Mouse (Mus musculus) olfactory bulb, adult 2 months (tissue): ENCODE measurements around the gene Nrde2. TPM values are rescaled to one million over a fixed set of nuclear protein-coding genes. Genes with fewer than 3 reads are reported as not detected.

Experiments
- H3K27ac ChIP-seq: fragments of 200-500 bp; 2 replicates; pipeline ENCODE4 v1.5.1; 2012; ENCODE audit warnings: low read depth, low read length; ENCODE audit not compliant: insufficient read depth
- H3K4me1 ChIP-seq: fragments of 200-500 bp; 2 replicates; pipeline ENCODE4 v1.6.1; 2012; ENCODE audit warnings: low read length; ENCODE audit not compliant: control insufficient read depth, insufficient read depth
- H3K4me3 ChIP-seq: fragments of 200-500 bp; 2 replicates; pipeline ENCODE4 v1.5.1; 2012; ENCODE audit warnings: mild to moderate bottlenecking, low read depth, low read length, moderate library complexity; ENCODE audit not compliant: insufficient read depth
- CTCF ChIP-seq: fragments of 200-500 bp; IDR thresholded peaks from 2 replicates; pipeline ENCODE4 v1.5.1; 2012; ENCODE audit warnings: low read depth, mild to moderate bottlenecking, low read length, moderate library complexity; ENCODE audit not compliant: insufficient read depth
- POLR2A ChIP-seq: fragments of 200-500 bp; IDR thresholded peaks from 2 replicates; pipeline ENCODE4 v1.6.1; 2012; ENCODE audit warnings: mild to moderate bottlenecking, low read depth, low read length, moderate library complexity; ENCODE audit not compliant: insufficient read depth
- WGBS: fragments of 180-500 bp; shearing (Covaris S2); methylation state at CpG from one replicate; pipeline ENCODE4 v1.1.7; 2018; 5-methylcytosine and 5-hydroxymethylcytosine counted together
- polyA plus RNA-seq: library from polyadenylated mRNA; stranded (reverse); fragments of >200 nt; gene quantifications from 2 replicates; pipeline ENCODE4 v1.2.4, GENCODE M21; 2012; ENCODE audit warnings: low replicate concordance; ENCODE audit not compliant: missing spikeins, insufficient read depth, insufficient read length

Nrde2 gene
- polyA plus RNA-seq, 1 experiment = not detected

DNA sequence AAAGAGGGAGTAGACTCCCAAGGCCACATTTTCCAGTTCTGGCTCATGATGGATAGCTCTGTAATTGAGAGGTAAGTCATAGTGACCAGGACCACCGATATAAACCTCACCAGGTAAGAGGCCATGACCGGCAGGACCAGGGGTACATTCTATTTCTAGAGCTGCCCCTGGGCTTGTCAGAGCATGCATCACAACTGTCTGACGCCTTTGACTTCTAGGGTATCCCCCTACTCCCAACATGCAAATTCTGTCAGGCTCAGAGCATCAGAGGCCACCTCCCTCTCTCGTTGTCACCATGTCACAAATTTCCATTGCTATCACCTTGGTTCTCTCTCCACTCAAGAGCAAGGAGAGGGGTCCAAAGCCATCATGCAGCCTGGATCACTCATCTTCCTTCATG, 68.7 kb downstream of the Nrde2 start:
- no peak overlapping the region for H3K27ac ChIP-seq
- TF ChIP-seq CTCF = no peak
- no peak for TF ChIP-seq POLR2A
- no peaks in the 10 kb centered on the region for H3K4me1 ChIP-seq
- no peak overlapping the region for H3K4me3 ChIP-seq
- 89% methylated on average over 4 of the region's 4 CpGs for whole genome bisulfite sequencing

GRCm38 (mm10) chr12:100089265-100089664, 70.2 kb downstream of the Nrde2 start:
- H3K4me3 ChIP-seq = no peak overlapping the region
- H3K4me1 ChIP-seq = peaks cover 1% of the 10 kb centered on the region
- WGBS = 92% methylated on average over 5 of the region's 5 CpGs
- no peak overlapping the region for H3K27ac ChIP-seq
- TF ChIP-seq POLR2A = no peak
- no peak for TF ChIP-seq CTCF

DNA sequence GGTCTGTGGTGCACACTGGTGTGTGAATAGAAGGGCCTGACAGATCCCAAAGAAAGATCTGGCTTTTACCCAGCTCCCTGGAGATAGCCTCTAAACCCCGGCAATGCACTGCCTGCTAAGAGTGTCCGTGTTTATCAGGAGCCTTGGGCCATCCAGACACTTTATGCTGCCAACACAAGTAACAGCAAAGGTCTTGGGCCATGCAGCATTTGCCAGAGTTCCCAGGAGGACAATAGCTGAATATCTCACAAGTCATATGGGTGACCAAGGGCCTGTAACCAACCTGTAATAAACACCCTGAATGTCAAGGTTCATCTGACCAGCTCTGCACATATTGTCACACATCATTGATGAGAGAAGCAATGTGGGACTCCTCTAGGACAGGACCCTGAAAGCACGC, 71.4 kb downstream of the Nrde2 start:
- H3K4me1 ChIP-seq = peaks cover 7% of the 10 kb centered on the region
- no peak overlapping the region for H3K4me3 ChIP-seq
- no peak overlapping the region for H3K27ac ChIP-seq
- WGBS = 87% methylated on average over 3 of the region's 3 CpGs
- no peak for TF ChIP-seq CTCF
- TF ChIP-seq POLR2A = no peak

- Histone ChIP-seq H3K4me1 (peaks cover 7% of the 10 kb centered on the region), H3K4me3 (no peak overlapping the region), H3K27ac (no peak overlapping the region)
- TF ChIP-seq CTCF (no peak), POLR2A (no peak)
- WGBS = 82% methylated on average over 8 of the region's 8 CpGs
Observed at GRCm38 (mm10) chr12:100079636-100080286, 79.7 kb downstream of the Nrde2 start.

GRCm38 (mm10) chr12:100075715-100076114, 83.7 kb downstream of the Nrde2 start:
- Histone ChIP-seq H3K4me1 (peaks cover 7% of the 10 kb centered on the region; the same call in 1 of the 2 replicates), H3K27ac (no peak overlapping the region; the same call in 1 of the 2 replicates), H3K4me3 (no peak overlapping the region)
- TF ChIP-seq POLR2A (no peak), CTCF (no peak)
- 16% methylated on average over 4 of the region's 4 CpGs for WGBS

Other genes starting within 250 kb of the Nrde2 start
- not detected in 2 replicates for gene Kcnk13, start 195.2 kb downstream of the Nrde2 start, polyA plus RNA-seq
- gene Psmc1, start 49.5 kb downstream of the Nrde2 start, polyA plus RNA-seq = 492 TPM in 1 of 2 replicates, not detected in the other
- 446 and 787 TPM in 2 replicates for gene Calm1, start 39.8 kb upstream of the Nrde2 start, polyA plus RNA-seq